Mouse (Mus musculus) cortical plate, adult 2 months (tissue): ENCODE data around the gene Lmo7.

Experiments
- CTCF ChIP-seq: fragments of 200-500 bp; IDR thresholded peaks from 2 replicates; pipeline ENCODE4 v1.5.1; 2011; ENCODE audit warnings: mild to moderate bottlenecking, control low read depth, low read length; ENCODE audit not compliant: insufficient read depth; ENCODE audit errors: extremely low read depth
- POLR2A ChIP-seq: fragments of 200-500 bp; IDR thresholded peaks from 2 replicates; pipeline ENCODE4 v1.6.1; 2011; ENCODE audit warnings: mild to moderate bottlenecking, low read length, control low read depth; ENCODE audit not compliant: insufficient read depth; ENCODE audit errors: extremely low read depth

GRCm38 (mm10) chr14:101854226-101854625 lies 124.5 kb downstream of the Lmo7 start:
- TF ChIP-seq POLR2A (no peak), CTCF (no peak)
